Mouse (Mus musculus): ENCODE data around the gene Zbtb20. TPM values are rescaled to one million over a fixed set of nuclear protein-coding genes. Genes with fewer than 3 reads are reported as not detected.
A peak's percentile ranks its signal among the peaks of the same experiment; 100 is the strongest.
"Not testable (repeated sequence)": the region's sequence is repeated elsewhere in the genome, so short reads cannot be mapped to it uniquely, and the experiment has no call there.

The Zbtb20 gene
- total RNA-seq, 4 experiments from 2014 or later: 253 to 310 (median 284) TPM

GRCm38 (mm10) chr16:42910016-42910415 is 34.3 kb downstream of the Zbtb20 start:
- DNase-seq (ENCODE audit: low spot score in 2 of 2): no peak

GRCm38 (mm10) chr16:42910716-42911115 is 35.0 kb downstream of the Zbtb20 start:
- no peak for DNase-seq (ENCODE audit: low spot score in 2 of 2)

GRCm38 (mm10) chr16:42911326-42911725 is 35.6 kb downstream of the Zbtb20 start:
- no peak for DNase-seq (ENCODE audit: low spot score in 2 of 2)

GRCm38 (mm10) chr16:42911815-42912214 is 36.1 kb downstream of the Zbtb20 start:
- no peak for DNase-seq (ENCODE audit: low spot score in 2 of 2)

- DNase-seq (ENCODE audit: low spot score in 2 of 2): no peak
These were observed 37.6 kb downstream of the Zbtb20 start for GRCm38 (mm10) chr16:42913291-42913690.

GRCm38 (mm10) chr16:42914457-42915085 is 38.9 kb downstream of the Zbtb20 start:
- DNase-seq (ENCODE audit: low spot score in 2 of 2): peak; percentile 51 to 68

GRCm38 (mm10) chr16:42919992-42920760 is 44.5 kb downstream of the Zbtb20 start:
- DNase-seq (ENCODE audit: low spot score in 2 of 2): no peak

- no peak for DNase-seq (ENCODE audit: low spot score in 2 of 2)
These were observed 45.8 kb downstream of the Zbtb20 start for GRCm38 (mm10) chr16:42921436-42921835.

- DNase-seq (ENCODE audit: low spot score in 2 of 2): no peak
These were observed 62.5 kb downstream of the Zbtb20 start for GRCm38 (mm10) chr16:42938211-42938610.

- DNase-seq (ENCODE audit: low spot score in 2 of 2): peak; percentile 49 to 63
These were observed 71.3 kb downstream of the Zbtb20 start for GRCm38 (mm10) chr16:42947016-42947415.

GRCm38 (mm10) chr16:42955401-42955800 is 79.7 kb downstream of the Zbtb20 start:
- DNase-seq (ENCODE audit: low spot score in 2 of 2): not testable (repeated sequence)

- DNase-seq (ENCODE audit: low spot score in 2 of 2): no peak
These were observed 97.2 kb downstream of the Zbtb20 start for GRCm38 (mm10) chr16:42972872-42973271.

GRCm38 (mm10) chr16:42998896-42999295 is 123.2 kb downstream of the Zbtb20 start:
- DNase-seq (ENCODE audit: low spot score in 2 of 2): no peak

- DNase-seq (ENCODE audit: low spot score in 2 of 2): peak in 1 of 2 experiments; percentile 11
These were observed 150.7 kb downstream of the Zbtb20 start for GRCm38 (mm10) chr16:43026351-43026750.

GRCm38 (mm10) chr16:43029243-43029642 is 153.6 kb downstream of the Zbtb20 start:
- DNase-seq (ENCODE audit: low spot score in 2 of 2): peak; percentile 19 to 23

- no peak for DNase-seq (ENCODE audit: low spot score in 2 of 2)
These were observed 160.0 kb downstream of the Zbtb20 start for GRCm38 (mm10) chr16:43035709-43036108.

- DNase-seq (ENCODE audit: low spot score in 2 of 2): no peak
These were observed 160.8 kb downstream of the Zbtb20 start for GRCm38 (mm10) chr16:43036510-43036909.

- no peak for DNase-seq (ENCODE audit: low spot score in 2 of 2)
These were observed 161.6 kb downstream of the Zbtb20 start for GRCm38 (mm10) chr16:43037320-43037719.

GRCm38 (mm10) chr16:43045611-43046010 is 169.9 kb downstream of the Zbtb20 start:
- DNase-seq (ENCODE audit: low spot score in 2 of 2): no peak

GRCm38 (mm10) chr16:43046686-43047085 is 171.0 kb downstream of the Zbtb20 start:
- DNase-seq (ENCODE audit: low spot score in 2 of 2): no peak

- DNase-seq (ENCODE audit: low spot score in 2 of 2): no peak
These were observed 194.1 kb downstream of the Zbtb20 start for GRCm38 (mm10) chr16:43069666-43070295.

GRCm38 (mm10) chr16:43071875-43072274 is 196.2 kb downstream of the Zbtb20 start:
- DNase-seq (ENCODE audit: low spot score in 2 of 2): peak; percentile 50 to 56

Measured in layer of hippocampus, adult 8-10 months (tissue).